Mouse (Mus musculus) erythroid progenitor cell, adult 5-6 weeks (primary cell): ENCODE results near the gene Apoa1. TPM values are rescaled to one million over a fixed set of nuclear protein-coding genes. Genes with fewer than 3 reads are reported as not detected.
A peak's percentile ranks its signal among the peaks of the same experiment; 100 is the strongest.

Experiments used
- ATAC-seq: replicated peaks from 2 replicates; pipeline ENCODE4 v1.8.0; 2016; ENCODE audit warnings: moderate number of reproducible peaks, mild to moderate bottlenecking, moderate TSS enrichment, inconsistent platforms; ENCODE audit not compliant: poor library complexity, low FRiP score, severe bottlenecking
- total RNA-seq, 2 experiments: library from RNA; stranded (forward) in 1 of 2; stranded (reverse) in 1 of 2; fragments of 150-400 nt in 1 of 2; fragments of 186-747, 209-891 nt in 1 of 2; gene quantifications; 2 replicates each; pipeline versions ENCODE4 v1.2.3 to v1.2.4; 2015 to 2017; ENCODE audit warnings: low replicate concordance in 2 of 2

Apoa1 gene
- total RNA-seq, 2 experiments from 2014 or later = not detected

DNA sequence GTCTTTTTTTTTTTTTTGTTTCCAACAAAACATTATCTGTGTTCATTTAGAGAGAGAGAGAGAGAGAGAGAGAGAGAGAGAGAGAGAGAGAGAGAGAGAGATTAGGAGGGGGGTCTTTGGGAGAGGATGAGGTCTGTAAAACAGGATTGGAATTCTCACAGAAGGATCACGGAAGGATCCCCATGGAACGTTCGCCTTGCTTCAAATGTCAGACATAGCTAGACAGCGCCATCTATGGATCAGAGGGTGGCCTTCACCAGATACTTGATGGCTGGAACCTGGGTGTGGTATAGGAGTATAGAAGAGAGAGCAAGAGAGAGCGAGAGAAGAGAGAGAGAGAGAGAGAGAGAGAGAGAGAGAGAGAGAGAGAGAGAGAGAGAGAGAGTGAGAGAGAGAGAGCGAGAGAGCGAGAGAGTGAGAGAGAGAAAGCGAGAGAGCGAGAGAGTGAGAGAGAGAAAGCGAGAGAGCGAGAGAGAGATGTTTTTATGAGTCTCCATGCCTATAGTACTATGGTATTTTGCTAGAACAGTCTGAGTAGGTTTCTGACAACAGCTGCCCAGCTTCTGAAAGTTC, 18.5 kb downstream of the Apoa1 start:
- no peak for ATAC-seq

- ATAC-seq = no peak
Observed at GRCm38 (mm10) chr9:46256177-46256576, 27.8 kb downstream of the Apoa1 start.

DNA sequence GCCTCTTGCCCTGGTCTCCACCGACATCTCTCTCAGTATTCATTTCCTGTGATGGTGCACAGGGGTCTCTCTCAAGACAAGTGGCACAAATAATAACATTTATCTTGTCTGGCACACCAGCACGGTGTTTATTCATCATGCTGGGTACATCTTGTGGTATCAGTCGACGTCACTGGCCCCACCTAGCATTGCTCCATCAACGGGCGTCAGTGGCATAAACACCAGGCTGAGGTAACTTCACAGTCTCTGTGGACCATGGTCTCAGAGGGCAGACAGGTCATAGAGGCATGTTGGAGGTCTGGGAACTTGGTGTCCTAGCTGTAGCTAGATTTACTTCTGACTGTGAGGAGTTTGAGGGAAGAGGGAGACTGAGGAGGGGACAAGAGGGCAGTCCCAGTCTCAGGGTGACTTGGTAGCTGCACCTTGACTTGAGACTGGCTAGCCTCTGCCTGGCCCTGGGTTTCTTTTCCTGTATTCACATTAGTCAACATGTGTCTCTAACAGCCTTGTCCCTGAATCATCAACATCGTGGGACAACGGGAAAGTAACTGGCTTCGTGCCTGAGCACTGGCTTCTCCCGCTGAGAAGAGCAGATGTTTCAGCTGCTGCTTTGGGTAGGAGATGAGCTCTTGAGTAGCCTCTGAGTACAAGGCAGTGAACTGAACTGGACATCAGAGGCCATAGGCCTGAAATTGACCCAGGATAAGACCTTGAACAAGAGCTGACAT, 28.4 kb downstream of the Apoa1 start:
- no peak for ATAC-seq

- no peak for ATAC-seq
Observed at GRCm38 (mm10) chr9:46257546-46257945, 29.2 kb downstream of the Apoa1 start.

DNA sequence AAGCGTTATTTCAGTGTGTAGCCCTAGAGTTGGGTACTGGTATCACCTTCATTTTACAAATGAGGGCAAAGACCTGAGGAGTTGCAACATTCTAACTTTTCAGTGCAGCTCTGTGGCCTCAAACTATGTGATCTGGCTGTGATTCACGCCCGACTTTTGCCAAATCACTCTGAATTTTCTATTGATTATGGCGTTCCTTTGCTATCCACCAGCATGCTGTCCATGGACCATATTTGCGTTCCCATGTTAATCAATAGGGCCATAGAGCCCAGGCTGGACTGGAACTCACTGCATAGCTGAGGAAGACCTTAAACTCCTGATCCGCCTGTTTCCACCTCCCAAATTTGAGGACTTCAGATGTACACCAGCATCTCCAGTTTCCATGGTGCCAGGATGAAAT, 30.7 kb downstream of the Apoa1 start:
- no peak for ATAC-seq

GRCm38 (mm10) chr9:46261131-46261530, 32.8 kb downstream of the Apoa1 start:
- no peak for ATAC-seq

DNA sequence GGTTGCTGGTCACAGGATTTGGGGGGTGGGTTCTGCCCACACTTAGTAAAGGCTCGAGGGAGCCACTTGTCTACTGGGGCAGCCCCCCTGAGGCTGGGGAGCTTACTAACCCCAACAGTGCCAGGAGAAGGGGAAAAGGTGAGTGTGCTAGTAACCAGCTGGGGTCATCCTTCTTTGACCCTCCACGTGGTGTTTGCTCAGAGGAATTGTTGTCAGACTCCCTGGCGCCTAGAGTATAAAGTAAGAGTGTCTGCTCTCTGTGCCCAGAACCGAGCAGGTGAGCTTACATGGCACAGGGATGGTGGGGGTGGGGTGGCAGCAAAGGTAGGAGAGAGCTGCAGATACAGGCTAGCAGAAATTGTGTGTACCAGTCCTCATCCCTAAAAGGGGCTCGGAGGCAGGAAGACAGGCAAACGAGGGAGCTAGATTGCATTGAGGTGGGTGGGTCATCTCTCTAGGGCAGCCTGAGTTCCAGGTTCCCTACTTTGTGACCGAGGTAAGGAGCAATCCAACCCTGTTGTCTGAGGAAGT, 40.0 kb downstream of the Apoa1 start, which contains the start of gene Apoa5:
Gene Apoa5 (plus strand): TSS at position 291 of the 531 bp plus-strand sequence.
- no peak for ATAC-seq

- ATAC-seq = no peak
Observed at GRCm38 (mm10) chr9:46269125-46269524, 40.7 kb downstream of the Apoa1 start.

GRCm38 (mm10) chr9:46270782-46271181, 42.4 kb downstream of the Apoa1 start:
- ATAC-seq = no peak

DNA sequence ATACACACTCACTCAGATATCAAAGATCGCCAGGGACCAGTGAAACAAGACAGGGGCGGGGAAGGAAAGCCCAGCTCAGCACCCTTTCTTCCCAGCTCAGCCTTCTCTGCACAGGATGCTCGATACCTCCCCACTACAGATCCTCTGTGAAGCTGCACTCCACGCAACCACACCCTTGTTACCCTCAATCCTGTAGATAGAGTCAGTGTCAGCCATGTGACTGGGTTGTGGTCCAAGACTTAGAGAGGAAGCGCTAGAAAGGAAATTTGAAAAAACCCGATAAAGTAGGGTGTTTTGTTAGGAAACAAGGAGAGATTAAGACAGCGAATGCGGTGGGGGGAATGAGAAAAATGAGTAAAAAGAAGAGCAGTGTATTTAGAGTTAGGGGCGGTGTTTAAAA, 43.7 kb downstream of the Apoa1 start:
- no peak for ATAC-seq

- ATAC-seq = peak; percentile 91
Observed at GRCm38 (mm10) chr9:46272677-46273454, 44.5 kb downstream of the Apoa1 start, which contains the start of gene Zpr1. Gene Zpr1, plus strand, starts transcription at chr9:46273064.

DNA sequence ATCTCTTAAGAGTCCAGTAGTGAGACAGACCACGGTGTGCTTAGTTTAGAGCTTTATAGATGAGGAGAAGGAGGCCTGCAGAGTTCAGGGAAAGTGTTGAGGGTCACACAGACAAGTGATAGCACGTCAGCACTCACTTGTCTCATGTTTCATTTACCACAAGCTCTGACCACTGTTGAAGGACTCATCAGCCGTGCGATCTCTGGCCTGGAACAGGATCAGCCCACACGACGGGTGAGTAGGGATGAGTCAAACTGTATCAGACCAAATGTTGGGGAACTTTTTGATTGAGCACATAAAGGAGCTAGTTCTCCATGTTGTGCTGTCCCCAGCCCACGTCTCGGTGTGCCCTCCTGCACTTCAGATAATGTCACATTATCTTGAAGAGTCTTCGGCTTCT, 46.1 kb downstream of the Apoa1 start:
- no peak for ATAC-seq

Other genes starting within 250 kb of the Apoa1 start
- 29.3 and 31.4 TPM in 2 replicates for gene Pafah1b2, start 215.9 kb upstream of the Apoa1 start, total RNA-seq (2015; ENCODE audit: low replicate concordance)
- 52.9 and 68.6 TPM in 2 replicates for gene Pafah1b2, start 215.9 kb upstream of the Apoa1 start, total RNA-seq (2017; ENCODE audit: low replicate concordance)
- gene Sik3, start 215.8 kb upstream of the Apoa1 start, total RNA-seq (2015; ENCODE audit: low replicate concordance) = 4.6 and 6.5 TPM in 2 replicates
- gene Sik3, start 215.8 kb upstream of the Apoa1 start, total RNA-seq (2017; ENCODE audit: low replicate concordance) = 1.4 and 11.6 TPM in 2 replicates
- gene Apoc3, start 7.1 kb downstream of the Apoa1 start, total RNA-seq (2015; ENCODE audit: low replicate concordance) = not detected in 2 replicates
- gene Apoc3, start 7.1 kb downstream of the Apoa1 start, total RNA-seq (2017; ENCODE audit: low replicate concordance) = not detected in 2 replicates
- not detected in 2 replicates for gene Apoa4, start 12.1 kb downstream of the Apoa1 start, total RNA-seq (2015; ENCODE audit: low replicate concordance)
- not detected in 2 replicates for gene Apoa4, start 12.1 kb downstream of the Apoa1 start, total RNA-seq (2017; ENCODE audit: low replicate concordance)
- not detected in 2 replicates for gene Apoa5, start 40.1 kb downstream of the Apoa1 start, total RNA-seq (2015; ENCODE audit: low replicate concordance)
- gene Apoa5, start 40.1 kb downstream of the Apoa1 start, total RNA-seq (2017; ENCODE audit: low replicate concordance) = not detected in 2 replicates
- gene Zpr1, start 44.5 kb downstream of the Apoa1 start, total RNA-seq (2015; ENCODE audit: low replicate concordance) = 5.4 and 9.6 TPM in 2 replicates
- gene Zpr1, start 44.5 kb downstream of the Apoa1 start, total RNA-seq (2017; ENCODE audit: low replicate concordance) = 5.9 and 6.3 TPM in 2 replicates
- gene Bud13, start 54.4 kb downstream of the Apoa1 start, total RNA-seq (2015; ENCODE audit: low replicate concordance) = 5.4 and 13.0 TPM in 2 replicates
- gene Bud13, start 54.4 kb downstream of the Apoa1 start, total RNA-seq (2017; ENCODE audit: low replicate concordance) = 5.6 and 5.7 TPM in 2 replicates
- not detected in 2 replicates for gene 4931429L15Rik, start 91.4 kb downstream of the Apoa1 start, total RNA-seq (2015; ENCODE audit: low replicate concordance)
- gene 4931429L15Rik, start 91.4 kb downstream of the Apoa1 start, total RNA-seq (2017; ENCODE audit: low replicate concordance) = not detected in 2 replicates